11 mouse cellular contexts compared by ENCODE assay signal in genomic region chr2:71878943-71879342, GRCm38 (mm10).
"Had no signal": no experiment of that assay in that cellular context is flagged by ENCODE, and none has a peak within 500 bp of the region (broad histone marks: within the 10 kb centered on the region; RNA-seq: fewer than 3 reads in every experiment).

No protein-coding gene starts in this region.

- H3K36me3 ChIP-seq: neural tube, embryonic 12.5 days had no signal

- DNase-seq: kidney, adult 8-10 months; kidney, postnatal 25 days; lung, adult 2 months; lung, postnatal 36 days; thymus, postnatal 4 days had no signal

- H3K9me3 ChIP-seq: limb, embryonic 10.5 days; midbrain, embryonic 15.5 days; neural tube, embryonic 12.5 days had no signal

- ATAC-seq: lung, postnatal 0 days; midbrain, embryonic 15.5 days had no signal

- H3K9ac ChIP-seq: midbrain, embryonic 15.5 days; neural tube, embryonic 12.5 days had no signal

- H3K4me3 ChIP-seq: left cerebral cortex, adult 2 months; limb, embryonic 10.5 days; midbrain, embryonic 15.5 days; neural tube, embryonic 12.5 days had no signal

- H3K4me2 ChIP-seq: midbrain, embryonic 11.5 days; midbrain, embryonic 15.5 days; neural tube, embryonic 12.5 days had no signal

- H3K27ac ChIP-seq: left cerebral cortex, adult 2 months; limb, embryonic 10.5 days; midbrain, embryonic 15.5 days; neural tube, embryonic 12.5 days had no signal
